Mouse (Mus musculus) lung, adult 2 months (tissue): ENCODE measurements around the gene Hhat.
A peak's percentile ranks its signal among the peaks of the same experiment; 100 is the strongest.

Experiments used
- CTCF ChIP-seq: fragments of 200-500 bp; IDR thresholded peaks from 2 replicates; pipeline ENCODE4 v1.5.1; 2011; ENCODE audit warnings: mild to moderate bottlenecking, low read length, control low read depth; ENCODE audit not compliant: insufficient read depth
- POLR2A ChIP-seq: fragments of 200-500 bp; IDR thresholded peaks from 2 replicates; pipeline ENCODE4 v1.6.1; 2011; ENCODE audit warnings: low read depth, mild to moderate bottlenecking, control low read depth, low read length, borderline replicate concordance; ENCODE audit errors: extremely low read depth

DNA sequence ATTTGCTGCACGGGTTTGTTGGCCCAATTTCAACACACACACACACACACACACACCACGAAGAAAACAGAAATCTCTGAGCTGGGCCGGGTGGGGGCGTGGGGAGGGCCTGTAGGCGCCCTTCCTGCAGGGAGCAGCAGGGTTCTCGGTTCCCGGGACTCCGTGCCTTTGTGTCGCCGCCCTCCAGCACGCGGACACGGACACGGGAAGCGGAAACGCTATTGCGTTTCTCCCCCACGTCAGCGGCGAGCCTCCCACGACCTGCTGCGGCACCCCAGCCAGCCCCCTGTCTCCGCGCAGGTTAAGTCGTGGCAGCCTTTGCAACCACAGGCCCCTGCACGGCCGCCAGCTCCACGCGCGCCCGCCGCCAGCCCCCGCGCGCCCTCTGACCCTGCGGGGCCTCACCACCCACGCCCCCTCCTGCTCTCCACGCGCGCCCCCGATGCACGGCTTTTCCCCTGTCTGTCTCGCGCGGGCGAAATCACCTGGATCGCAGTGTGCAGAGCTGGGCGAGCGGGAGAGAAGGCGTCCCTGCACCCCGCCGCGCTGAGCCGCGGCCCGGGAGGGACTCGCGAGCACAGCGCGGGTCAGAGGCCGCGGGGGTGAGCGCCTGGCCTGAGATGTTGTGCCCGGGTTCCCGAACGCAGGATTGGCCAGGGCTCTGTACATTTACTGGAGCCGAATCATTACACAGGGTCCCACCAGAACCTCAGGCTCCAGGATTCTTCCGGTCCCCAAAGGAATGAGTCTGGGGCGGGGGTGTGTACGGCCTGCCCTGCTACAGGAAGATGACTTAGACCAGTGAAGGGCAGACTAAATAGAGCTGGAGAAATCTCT, at the start of gene Hhat:
- no peak for TF ChIP-seq CTCF
- TF ChIP-seq POLR2A, result peak; percentile 72; the same call in 1 of the 2 replicates
